Mouse (Mus musculus): ENCODE measurements at regions not wholly inside any gene's neighbourhood (a gene's known extent, or its start where the extent isn't known, plus 50 kb on each side); places are given as distances from the start of the nearest gene placed in this dataset.
A peak's percentile ranks its signal among the peaks of the same experiment; 100 is the strongest.
"Not testable (repeated sequence)": the region's sequence is repeated elsewhere in the genome, so short reads cannot be mapped to it uniquely, and the experiment has no call there.

GRCm38 (mm10) chr3:117067470-117068053 is 98.8 kb upstream of the Palmd start:
- Histone ChIP-seq H3K9ac (no peak overlapping the region), H3K4me1 (replicated peaks) (peaks cover 14% of the 10 kb centered on the region), H3K4me3 (no peak overlapping the region), H3K27ac (ENCODE audit: poor library complexity, severe bottlenecking) (peak overlapping the region; percentile 25; the same call in 1 of the 2 replicates), H3K36me3 (no peaks in the 10 kb centered on the region), H3K27me3 (replicated peaks) (no peaks in the 10 kb centered on the region), H3K4me2 (no peak overlapping the region), H3K9me3 (replicated peaks) (no peaks in the 10 kb centered on the region)
- WGBS: 68% methylated on average over 7 of the region's 7 CpGs
- ATAC-seq (ENCODE audit: insufficient number of reproducible peaks, low FRiP score): peak; percentile 53; the same call in 1 of the 2 replicates

- Histone ChIP-seq H3K36me3 (no peaks in the 10 kb centered on the region), H3K9me3 (replicated peaks) (no peaks in the 10 kb centered on the region), H3K9ac (no peak overlapping the region), H3K4me1 (replicated peaks) (peaks cover 14% of the 10 kb centered on the region), H3K27ac (ENCODE audit: poor library complexity, severe bottlenecking) (no peak overlapping the region), H3K4me2 (no peak overlapping the region), H3K4me3 (no peak overlapping the region), H3K27me3 (replicated peaks) (no peaks in the 10 kb centered on the region)
- WGBS: 72% methylated on average over 2 of the region's 2 CpGs
- no peak for ATAC-seq (ENCODE audit: insufficient number of reproducible peaks, low FRiP score)
Observed at GRCm38 (mm10) chr3:117065904-117066303, 97.1 kb upstream of the Palmd start.

GRCm38 (mm10) chr3:117061831-117062230 is 93.0 kb upstream of the Palmd start:
- Histone ChIP-seq H3K4me2 (no peak overlapping the region), H3K36me3 (no peaks in the 10 kb centered on the region), H3K9me3 (replicated peaks) (no peaks in the 10 kb centered on the region), H3K4me1 (replicated peaks) (peaks cover 10% of the 10 kb centered on the region), H3K9ac (no peak overlapping the region), H3K27me3 (replicated peaks) (no peaks in the 10 kb centered on the region), H3K4me3 (no peak overlapping the region), H3K27ac (ENCODE audit: poor library complexity, severe bottlenecking) (no peak overlapping the region)
- no peak for ATAC-seq (ENCODE audit: insufficient number of reproducible peaks, low FRiP score)
- 70% methylated on average over 1 of the region's 1 CpGs for WGBS

- 44% methylated on average over 6 of the region's 6 CpGs for WGBS
- Histone ChIP-seq H3K4me3 (no peak overlapping the region), H3K27ac (ENCODE audit: poor library complexity, severe bottlenecking) (no peak overlapping the region), H3K4me1 (replicated peaks) (peaks cover 10% of the 10 kb centered on the region), H3K4me2 (no peak overlapping the region), H3K36me3 (no peaks in the 10 kb centered on the region), H3K27me3 (replicated peaks) (no peaks in the 10 kb centered on the region), H3K9me3 (replicated peaks) (no peaks in the 10 kb centered on the region), H3K9ac (no peak overlapping the region)
- ATAC-seq (ENCODE audit: insufficient number of reproducible peaks, low FRiP score): 0 out of 2 replicates have a peak, but pooled peaks have one; percentile 45
Observed at GRCm38 (mm10) chr3:117061182-117061581, 92.4 kb upstream of the Palmd start.

GRCm38 (mm10) chr3:117054711-117055110 is 85.9 kb upstream of the Palmd start:
- not testable (repeated sequence) for H3K4me1 ChIP-seq (replicated peaks); H3K27ac ChIP-seq (ENCODE audit: poor library complexity, severe bottlenecking); H3K36me3 ChIP-seq; H3K4me2 ChIP-seq; H3K27me3 ChIP-seq (replicated peaks); H3K9me3 ChIP-seq (replicated peaks); H3K9ac ChIP-seq; ATAC-seq (ENCODE audit: insufficient number of reproducible peaks, low FRiP score); H3K4me3 ChIP-seq
- 61% methylated on average over 3 of the region's 3 CpGs for WGBS

GRCm38 (mm10) chr3:117051431-117051830 is 82.6 kb upstream of the Palmd start:
- Histone ChIP-seq H3K27me3 (replicated peaks) (no peaks in the 10 kb centered on the region), H3K27ac (ENCODE audit: poor library complexity, severe bottlenecking) (no peak overlapping the region), H3K9ac (no peak overlapping the region), H3K4me1 (replicated peaks) (no peaks in the 10 kb centered on the region), H3K4me2 (no peak overlapping the region), H3K4me3 (no peak overlapping the region), H3K9me3 (replicated peaks) (no peaks in the 10 kb centered on the region), H3K36me3 (no peaks in the 10 kb centered on the region)
- 76% methylated on average over 3 of the region's 3 CpGs for WGBS
- no peak for ATAC-seq (ENCODE audit: insufficient number of reproducible peaks, low FRiP score)

GRCm38 (mm10) chr3:117050909-117051308 is 82.1 kb upstream of the Palmd start:
- Histone ChIP-seq H3K4me1 (replicated peaks) (no peaks in the 10 kb centered on the region), H3K4me3 (no peak overlapping the region), H3K9me3 (replicated peaks) (no peaks in the 10 kb centered on the region), H3K27ac (ENCODE audit: poor library complexity, severe bottlenecking) (no peak overlapping the region), H3K9ac (no peak overlapping the region), H3K36me3 (no peaks in the 10 kb centered on the region), H3K27me3 (replicated peaks) (no peaks in the 10 kb centered on the region), H3K4me2 (no peak overlapping the region)
- no peak for ATAC-seq (ENCODE audit: insufficient number of reproducible peaks, low FRiP score)
- WGBS: 58% methylated on average over 3 of the region's 3 CpGs

GRCm38 (mm10) chr3:117049410-117049809 is 80.6 kb upstream of the Palmd start:
- no peaks in the 10 kb centered on the region for H3K36me3 ChIP-seq
- H3K4me1 ChIP-seq (replicated peaks): peaks cover under 1% of the 10 kb centered on the region; the same call in 1 of the 2 replicates
- ATAC-seq (ENCODE audit: insufficient number of reproducible peaks, low FRiP score): no peak
- H3K9me3 ChIP-seq (replicated peaks): no peaks in the 10 kb centered on the region
- H3K27me3 ChIP-seq (replicated peaks): no peaks in the 10 kb centered on the region
- H3K4me3 ChIP-seq: no peak overlapping the region
- no peak overlapping the region for H3K4me2 ChIP-seq
- WGBS: 45% methylated on average over 3 of the region's 3 CpGs
- no peak overlapping the region for H3K9ac ChIP-seq
- no peak overlapping the region for H3K27ac ChIP-seq (ENCODE audit: poor library complexity, severe bottlenecking)

- Histone ChIP-seq H3K36me3 (no peaks in the 10 kb centered on the region), H3K9ac (no peak overlapping the region), H3K27ac (ENCODE audit: poor library complexity, severe bottlenecking) (no peak overlapping the region; the same call in 1 of the 2 replicates), H3K4me1 (replicated peaks) (peaks cover 5% of the 10 kb centered on the region; the same call in 1 of the 2 replicates), H3K27me3 (replicated peaks) (no peaks in the 10 kb centered on the region), H3K9me3 (replicated peaks) (no peaks in the 10 kb centered on the region), H3K4me3 (no peak overlapping the region), H3K4me2 (no peak overlapping the region)
- WGBS: 70% methylated on average over 4 of the region's 4 CpGs
- no peak for ATAC-seq (ENCODE audit: insufficient number of reproducible peaks, low FRiP score)
Observed at GRCm38 (mm10) chr3:117044809-117045208, 76.0 kb upstream of the Palmd start.

- no peak overlapping the region for H3K4me3 ChIP-seq
- 35% methylated on average over 2 of the region's 2 CpGs for WGBS
- H3K9ac ChIP-seq: no peak overlapping the region
- no peaks in the 10 kb centered on the region for H3K27me3 ChIP-seq (replicated peaks)
- peak; percentile 49 for ATAC-seq (ENCODE audit: insufficient number of reproducible peaks, low FRiP score)
- H3K9me3 ChIP-seq (replicated peaks): no peaks in the 10 kb centered on the region
- H3K27ac ChIP-seq (ENCODE audit: poor library complexity, severe bottlenecking): no peak overlapping the region; the same call in 1 of the 2 replicates
- no peak overlapping the region for H3K4me2 ChIP-seq
- peaks cover 5% of the 10 kb centered on the region; the same call in 1 of the 2 replicates for H3K4me1 ChIP-seq (replicated peaks)
- no peaks in the 10 kb centered on the region for H3K36me3 ChIP-seq
Observed at GRCm38 (mm10) chr3:117044304-117044703, 75.5 kb upstream of the Palmd start.

GRCm38 (mm10) chr3:117038928-117039300 is 70.1 kb upstream of the Palmd start:
- no peak for ATAC-seq (ENCODE audit: insufficient number of reproducible peaks, low FRiP score)
- Histone ChIP-seq H3K9me3 (replicated peaks) (no peaks in the 10 kb centered on the region), H3K36me3 (no peaks in the 10 kb centered on the region), H3K9ac (no peak overlapping the region), H3K4me3 (no peak overlapping the region), H3K27me3 (replicated peaks) (no peaks in the 10 kb centered on the region), H3K4me2 (no peak overlapping the region), H3K27ac (ENCODE audit: poor library complexity, severe bottlenecking) (no peak overlapping the region), H3K4me1 (replicated peaks) (no peaks in the 10 kb centered on the region; the same call in 1 of the 2 replicates)
- 73% methylated on average over 1 of the region's 1 CpGs for WGBS
